Mouse (Mus musculus) lung, adult 2 months (tissue): ENCODE results near the gene Mrpl27. TPM values are rescaled to one million over a fixed set of nuclear protein-coding genes. Genes with fewer than 3 reads are reported as not detected.
A peak's percentile ranks its signal among the peaks of the same experiment; 100 is the strongest.
"Not testable (repeated sequence)": the region's sequence is repeated elsewhere in the genome, so short reads cannot be mapped to it uniquely, and the experiment has no call there.

Source experiments
- DNase-seq: peaks from one replicate; pipeline ENCODE4 v3.0.0; 2022
- H3K4me1 ChIP-seq: fragments of 200-500 bp; 2 replicates; pipeline ENCODE4 v1.6.1; 2011; ENCODE audit warnings: low read length; ENCODE audit not compliant: control insufficient read depth, insufficient read depth
- H3K4me3 ChIP-seq: fragments of 200-500 bp; replicated peaks from 2 replicates; pipeline ENCODE3; 2011; ENCODE audit warnings: low read depth, mild to moderate bottlenecking, control low read depth, low read length; ENCODE audit errors: extremely low read depth
- CTCF ChIP-seq: fragments of 200-500 bp; IDR thresholded peaks from 2 replicates; pipeline ENCODE4 v1.5.1; 2011; ENCODE audit warnings: mild to moderate bottlenecking, low read length, control low read depth; ENCODE audit not compliant: insufficient read depth
- POLR2A ChIP-seq: fragments of 200-500 bp; IDR thresholded peaks from 2 replicates; pipeline ENCODE4 v1.6.1; 2011; ENCODE audit warnings: low read depth, mild to moderate bottlenecking, control low read depth, low read length, borderline replicate concordance; ENCODE audit errors: extremely low read depth
- WGBS: fragments of 180-500 bp; shearing (Covaris S2); methylation state at CpG from one replicate; pipeline ENCODE4 v1.1.7; 2018; 5-methylcytosine and 5-hydroxymethylcytosine counted together
- polyA plus RNA-seq: library from polyadenylated mRNA; depleted of rRNA; stranded (reverse); fragments of >200 nt; gene quantifications from 2 replicates; pipeline ENCODE4 v1.2.3, GENCODE M21; 2012

The Mrpl27 gene
- polyA plus RNA-seq, 1 experiment: 34.7 TPM

- peak overlapping the region; percentile 53 for H3K4me3 ChIP-seq
- peaks cover 4% of the 10 kb centered on the region for H3K4me1 ChIP-seq
- WGBS: under 1% methylated on average over 28 of the region's 28 CpGs
- no peak for TF ChIP-seq POLR2A
- no peak for TF ChIP-seq CTCF
- DNase-seq: no peak
Measured at GRCm38 (mm10) chr11:94629884-94630198, 23.7 kb upstream of the Mrpl27 start.

DNA sequence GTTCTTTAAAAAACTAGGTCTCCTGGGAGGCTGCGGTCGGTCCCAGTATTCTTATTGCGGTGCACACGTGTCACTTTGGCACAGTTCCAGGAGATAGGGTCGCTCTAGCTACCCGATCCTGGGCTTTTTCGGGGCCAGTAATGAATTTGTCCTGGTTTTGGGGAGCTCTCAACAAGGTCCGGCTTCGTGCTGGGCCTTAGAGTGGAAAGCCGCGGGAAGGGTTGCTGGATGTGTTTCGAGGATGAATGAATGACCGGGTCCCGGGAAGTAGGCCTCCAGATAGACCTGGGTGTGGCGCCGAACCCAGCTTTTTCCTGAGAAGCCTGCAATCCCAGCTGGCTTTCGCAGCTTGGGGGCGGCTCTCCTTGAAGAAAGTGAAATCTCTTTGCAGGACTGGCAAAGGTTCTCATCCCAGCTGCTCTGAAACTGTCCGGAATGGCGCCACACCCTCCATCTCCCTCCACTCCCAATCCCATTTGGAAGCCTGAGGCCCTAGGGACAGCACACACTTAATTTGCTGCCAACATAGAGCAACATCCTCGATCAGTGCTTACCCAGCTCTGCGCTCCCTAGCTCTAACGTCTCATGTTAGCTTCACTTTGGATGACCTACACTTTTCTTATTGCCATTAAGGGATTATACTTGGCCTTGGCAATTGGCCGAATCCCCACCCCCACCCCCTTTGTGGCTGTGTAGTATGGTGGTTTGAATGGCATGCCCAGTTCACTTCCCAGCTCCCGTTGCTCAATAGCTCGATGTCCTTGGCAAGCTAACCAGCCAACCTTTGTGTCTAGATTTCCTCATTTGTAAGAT, 23.2 kb upstream of the Mrpl27 start:
- peak; percentile 47 for DNase-seq
- peaks cover 4% of the 10 kb centered on the region for H3K4me1 ChIP-seq
- 6% methylated on average over 26 of the region's 26 CpGs for WGBS
- peak overlapping the region; percentile 53 for H3K4me3 ChIP-seq
- TF ChIP-seq POLR2A (no peak), CTCF (no peak)

- peaks cover 4% of the 10 kb centered on the region for H3K4me1 ChIP-seq
- no peak for TF ChIP-seq POLR2A
- TF ChIP-seq CTCF: no peak
- no peak for DNase-seq
- 93% methylated on average over 5 of the region's 5 CpGs for WGBS
- H3K4me3 ChIP-seq: no peak overlapping the region
Measured at GRCm38 (mm10) chr11:94631969-94632368, 21.6 kb upstream of the Mrpl27 start.

DNA sequence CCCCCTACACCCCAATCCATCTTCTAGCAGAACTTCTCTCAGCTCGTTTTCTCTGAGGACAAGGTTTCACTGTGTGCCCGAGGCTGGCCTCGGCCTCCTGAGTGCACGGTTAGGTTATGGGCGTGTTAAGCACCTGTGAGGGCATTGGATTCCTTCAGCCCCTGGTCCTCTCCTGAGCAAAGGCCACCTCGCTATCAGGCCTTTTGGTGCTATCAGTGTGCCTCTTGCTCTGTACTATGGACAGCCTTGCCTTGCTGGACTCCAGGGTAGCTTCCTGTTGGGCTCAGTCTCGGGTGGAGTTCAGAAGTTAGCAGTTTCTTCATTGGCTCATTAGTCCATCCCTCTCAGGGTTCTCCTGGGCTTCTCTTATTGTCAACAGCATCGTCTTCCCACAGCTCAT, 20.6 kb upstream of the Mrpl27 start:
- TF ChIP-seq CTCF: no peak
- no peak for TF ChIP-seq POLR2A
- no peak for DNase-seq
- 87% methylated on average over 8 of the region's 8 CpGs for WGBS
- Histone ChIP-seq H3K4me1 (peaks cover 4% of the 10 kb centered on the region), H3K4me3 (no peak overlapping the region)

GRCm38 (mm10) chr11:94634431-94634830, 19.1 kb upstream of the Mrpl27 start:
- TF ChIP-seq POLR2A (no peak), CTCF (no peak)
- WGBS: 87% methylated on average over 5 of the region's 5 CpGs
- Histone ChIP-seq H3K4me1 (peaks cover 4% of the 10 kb centered on the region), H3K4me3 (no peak overlapping the region)
- DNase-seq: no peak

DNA sequence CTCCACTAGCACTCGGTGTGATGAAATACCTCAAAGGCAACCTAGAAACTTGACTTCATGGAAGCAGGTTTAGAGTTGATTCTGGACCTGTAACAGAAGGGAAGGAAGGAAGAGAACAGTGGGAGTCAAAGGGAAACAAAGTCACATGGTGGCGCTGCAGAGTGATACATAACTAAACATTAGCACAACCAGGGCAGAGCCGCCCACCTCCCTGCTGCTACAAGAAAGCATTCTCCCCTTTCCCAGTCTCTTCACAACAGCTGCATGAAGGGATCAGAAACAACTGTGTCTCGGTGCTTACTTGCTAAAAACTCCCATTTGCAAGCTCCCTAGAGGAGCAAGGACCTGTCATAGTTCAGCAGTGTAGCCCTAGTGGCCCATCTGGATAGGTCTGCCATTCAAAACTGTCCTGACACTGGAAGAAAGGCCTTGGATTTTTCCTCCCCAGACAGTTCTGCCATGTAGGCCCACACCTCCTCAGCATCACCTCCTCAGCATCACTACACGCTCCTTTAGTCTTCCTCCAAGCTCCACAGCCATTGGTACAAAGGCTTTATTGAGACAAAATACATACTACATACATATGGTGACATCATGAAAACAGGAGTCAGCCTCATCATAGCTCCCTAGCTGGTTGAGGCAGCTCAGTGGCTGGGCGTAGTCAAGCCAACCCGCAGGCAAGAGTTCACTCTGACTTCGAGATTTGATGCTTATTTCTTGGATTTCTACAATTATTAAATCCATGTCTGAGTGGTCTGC, 8.9 kb upstream of the Mrpl27 start:
- TF ChIP-seq POLR2A (no peak), CTCF (no peak)
- no peaks in the 10 kb centered on the region for H3K4me1 ChIP-seq
- H3K4me3 ChIP-seq: no peak overlapping the region
- WGBS: 86% methylated on average over 8 of the region's 8 CpGs
- no peak for DNase-seq

GRCm38 (mm10) chr11:94646457-94646856, 7.1 kb upstream of the Mrpl27 start:
- no peak overlapping the region for H3K4me3 ChIP-seq
- no peaks in the 10 kb centered on the region for H3K4me1 ChIP-seq
- TF ChIP-seq CTCF: no peak
- TF ChIP-seq POLR2A: no peak
- 96% methylated on average over 4 of the region's 4 CpGs for WGBS
- no peak for DNase-seq

- not testable (repeated sequence) for H3K4me1 ChIP-seq, H3K4me3 ChIP-seq, DNase-seq
- 93% methylated on average over 7 of the region's 7 CpGs for WGBS
Measured at GRCm38 (mm10) chr11:94651241-94651640, 2.3 kb upstream of the Mrpl27 start.

GRCm38 (mm10) chr11:94652973-94653372, 594 bp upstream of the Mrpl27 start:
- 39% methylated on average over 8 of the region's 8 CpGs for WGBS
- DNase-seq: no peak
- TF ChIP-seq CTCF (no peak), POLR2A (no peak)
- H3K4me1 ChIP-seq: peaks cover 2% of the 10 kb centered on the region
- no peak overlapping the region for H3K4me3 ChIP-seq

GRCm38 (mm10) chr11:94661344-94661743, 7.8 kb downstream of the Mrpl27 start:
- WGBS: 42% methylated on average over 1 of the region's 1 CpGs
- no peak for TF ChIP-seq POLR2A
- no peak for TF ChIP-seq CTCF
- 0 out of 2 replicates have a peak, but pooled peaks cover 6% of the 10 kb centered on the region for H3K4me1 ChIP-seq
- no peak for DNase-seq
- no peak overlapping the region for H3K4me3 ChIP-seq
